Mouse (Mus musculus) G1E-ER4 (cell line): ENCODE data around the gene Atoh8. TPM values are rescaled to one million over a fixed set of nuclear protein-coding genes. Genes with fewer than 3 reads are reported as not detected.

ENCODE experiments used
- GATA1 ChIP-seq: IDR thresholded peaks from one replicate; pipeline ENCODE4 v1.8.0; 2012; ENCODE audit warnings: low read length, inconsistent platforms
- polyA plus RNA-seq: library from polyadenylated mRNA; stranded (reverse); fragments of >175 nt; gene quantifications from 2 replicates; pipeline ENCODE4 v1.2.3, GENCODE M21; 2012

Gene Atoh8
- polyA plus RNA-seq, 1 experiment: not detected

GRCm38 (mm10) chr6:72164321-72165275, 70.8 kb downstream of the Atoh8 start:
- TF ChIP-seq GATA1: no peak

- no peak for TF ChIP-seq GATA1
These were observed 73.1 kb downstream of the Atoh8 start for GRCm38 (mm10) chr6:72162155-72162890.

GRCm38 (mm10) chr6:72161751-72162150, 73.6 kb downstream of the Atoh8 start:
- no peak for TF ChIP-seq GATA1

DNA sequence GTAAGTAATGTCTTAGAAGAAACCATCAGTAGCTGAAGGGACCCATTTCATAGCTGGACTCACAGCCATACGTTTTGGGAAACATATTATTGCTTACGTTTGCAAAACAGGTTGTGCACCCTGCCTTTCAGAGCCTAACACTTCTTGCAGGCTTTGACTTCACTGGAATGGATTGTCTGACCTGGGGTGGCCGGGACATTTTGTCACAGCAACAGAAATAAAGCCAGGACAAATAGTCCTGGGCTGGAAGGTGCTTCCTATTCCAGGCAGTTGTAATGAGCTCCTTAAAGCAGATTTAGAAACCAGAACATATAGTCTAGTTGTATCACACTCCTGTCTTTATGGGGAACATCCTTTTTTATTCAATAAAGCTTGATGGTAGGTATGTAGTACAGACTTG, 74.4 kb downstream of the Atoh8 start:
- TF ChIP-seq GATA1: no peak

- TF ChIP-seq GATA1: no peak
These were observed 75.4 kb downstream of the Atoh8 start for GRCm38 (mm10) chr6:72159861-72160395.

- no peak for TF ChIP-seq GATA1
These were observed 76.2 kb downstream of the Atoh8 start for GRCm38 (mm10) chr6:72158966-72159764.

Other genes with a start within 250 kb of the Atoh8 start
- 56.6 and 62.0 TPM in 2 replicates for gene St3gal5, start 138.0 kb downstream of the Atoh8 start, polyA plus RNA-seq
- not detected in 2 replicates for gene Sftpb, start 69.0 kb upstream of the Atoh8 start, polyA plus RNA-seq
- gene Usp39, start 109.6 kb upstream of the Atoh8 start, polyA plus RNA-seq: 21.3 and 30.1 TPM in 2 replicates
- 24.1 and 31.5 TPM in 2 replicates for gene 0610030E20Rik, start 111.7 kb upstream of the Atoh8 start, polyA plus RNA-seq
- gene Tmem150a, start 119.9 kb upstream of the Atoh8 start, polyA plus RNA-seq: 2.2 and 3.6 TPM in 2 replicates
- 99.4 and 148 TPM in 2 replicates for gene Rnf181, start 131.4 kb upstream of the Atoh8 start, polyA plus RNA-seq
- 234 and 278 TPM in 2 replicates for gene Vamp5, start 144.9 kb upstream of the Atoh8 start, polyA plus RNA-seq
- 130 and 242 TPM in 2 replicates for gene Vamp8, start 155.1 kb upstream of the Atoh8 start, polyA plus RNA-seq
- 5.2 and 6.1 TPM in 2 replicates for gene Ggcx, start 178.7 kb upstream of the Atoh8 start, polyA plus RNA-seq
- gene Mat2a, start 204.0 kb upstream of the Atoh8 start, polyA plus RNA-seq: 29.5 and 99.9 TPM in 2 replicates